Comparison of ENCODE assay signal across 13 mouse cellular contexts in genomic region chr8:22260091-22260722, GRCm38 (mm10). TPM values are rescaled to one million over a fixed set of nuclear protein-coding genes. Genes with fewer than 3 reads are reported as not detected.
DNase-seq lines count a peak whose midpoint lies in the region; ATAC-seq and TF ChIP-seq lines count a peak whose summit lies in the region.
"Had no signal": no experiment of that assay in that cellular context is flagged by ENCODE, and none has a peak within 500 bp of the region (broad histone marks: within the 10 kb centered on the region; RNA-seq: fewer than 3 reads in every experiment).

No protein-coding gene starts in this region.

- intact Hi-C loops in heart, postnatal 25 days (cut with DNase I): no loop called here

- no peaks in the 10 kb centered on the region for H3K9me3 ChIP-seq in heart, embryonic 13.5 days
- no peaks in the 10 kb centered on the region; the same call in 1 of the 2 replicates for H3K9me3 ChIP-seq in lung, embryonic 16.5 days (ENCODE audit: control insufficient read depth, low read length)

- H3K27me3 ChIP-seq in heart, embryonic 13.5 days (replicated peaks): no peaks in the 10 kb centered on the region
- H3K27me3 ChIP-seq in lung, embryonic 16.5 days (ENCODE audit: control insufficient read depth, insufficient read depth, low read depth, low read length): no peaks in the 10 kb centered on the region
- H3K27me3 ChIP-seq in thymus, adult 2 months (ENCODE audit: control insufficient read depth, insufficient read depth, low read length): no peaks in the 10 kb centered on the region

- H3K4me1 ChIP-seq in heart, embryonic 13.5 days: peaks cover 18% of the 10 kb centered on the region
- H3K4me1 ChIP-seq in lung, embryonic 16.5 days (replicated peaks; ENCODE audit: control insufficient read depth, insufficient read depth, low read length): no peaks in the 10 kb centered on the region; the same call in 1 of the 2 replicates
- no peaks in the 10 kb centered on the region for H3K4me1 ChIP-seq in thymus, adult 2 months (replicated peaks; ENCODE audit: control insufficient read depth, insufficient read depth, low read length)

- no peak for TF ChIP-seq CTCF in thymus, adult 2 months (IDR thresholded peaks at IDR 0.05; ENCODE audit: borderline replicate concordance, control insufficient read depth, extremely low read depth, insufficient read depth, low read length, poor library complexity)

- no peak for TF ChIP-seq POLR2A in thymus, adult 2 months (IDR thresholded peaks at IDR 0.05; ENCODE audit: control insufficient read depth, extremely low read depth, insufficient read depth, low read length, poor library complexity)

- ATAC-seq in heart, embryonic 13.5 days (ENCODE audit: extremely low read depth, insufficient number of reproducible peaks, low FRiP score, low TSS enrichment): no peak
- peak; percentile 43 for ATAC-seq in lung, embryonic 16.5 days (ENCODE audit: low read depth)

- no peak overlapping the region for H3K4me3 ChIP-seq in heart, embryonic 13.5 days
- no peak overlapping the region for H3K4me3 ChIP-seq in lung, embryonic 16.5 days (ENCODE audit: low read length)
- H3K4me3 ChIP-seq in thymus, adult 2 months (ENCODE audit: control insufficient read depth, insufficient read depth, low read length): no peak overlapping the region

- H3K4me2 ChIP-seq in heart, embryonic 13.5 days: peak overlapping the region; percentile 26; the same call in 1 of the 2 replicates
- H3K4me2 ChIP-seq in lung, embryonic 16.5 days (ENCODE audit: low read depth, low read length): no peak overlapping the region
- H3K4me2 ChIP-seq: midbrain, embryonic 11.5 days had no signal

- peaks cover 18% of the 10 kb centered on the region for H3K36me3 ChIP-seq in heart, embryonic 13.5 days
- H3K36me3 ChIP-seq in lung, embryonic 16.5 days (ENCODE audit: control insufficient read depth, insufficient read depth, low read length): no peaks in the 10 kb centered on the region; the same call in 1 of the 2 replicates
- H3K36me3 ChIP-seq in thymus, adult 2 months (ENCODE audit: control insufficient read depth, insufficient read depth, low read length): no peaks in the 10 kb centered on the region

- peak overlapping the region; percentile 36; the same call in 1 of the 2 replicates for H3K27ac ChIP-seq in heart, embryonic 13.5 days (replicated peaks)
- peak overlapping the region; percentile 38; the same call in 1 of the 2 replicates for H3K27ac ChIP-seq in lung, embryonic 16.5 days (ENCODE audit: low read length)
- no peak overlapping the region for H3K27ac ChIP-seq in thymus, adult 2 months (ENCODE audit: control insufficient read depth, insufficient read depth, low read length)

- DNase-seq in heart, adult 11 months: peak; percentile 92
- DNase-seq in heart, postnatal 25 days (ENCODE audit: low spot score): no peak
- DNase-seq in R1 (ENCODE audit: low read depth, low spot score): peak; percentile 32
- DNase-seq in thymus, adult 2 months: no peak
- no peak for DNase-seq in frontal cortex, adult 2 months (ENCODE audit: extremely low spot score in 1 of 2, low spot score in 1 of 2)
- no peak for DNase-seq in cerebellum, postnatal 10 days
- DNase-seq: right cerebral cortex, postnatal 4 days had no signal

- WGBS in heart, embryonic 13.5 days: 15% methylated on average over 9 of the region's 9 CpGs
- 14% methylated on average over 9 of the region's 9 CpGs for WGBS in lung, embryonic 16.5 days
- 79% methylated on average over 9 of the region's 9 CpGs for WGBS in thymus, adult 2 months

- no peak overlapping the region for H3K9ac ChIP-seq in heart, embryonic 13.5 days
- no peak overlapping the region for H3K9ac ChIP-seq in lung, embryonic 16.5 days (ENCODE audit: low read length)

RNA-seq across cellular contexts. Expression of gene Tpte, which starts 23.0 kb away (rescaled TPM):
- not detected for total RNA-seq in heart, postnatal 25 days (2021)
- polyA plus RNA-seq in heart, embryonic 13.5 days (2015; fragmentation: Nextera tagmentation; extraction: Ambion mirVana): not detected in 2 replicates
- polyA plus RNA-seq in lung, embryonic 16.5 days (2015; fragmentation: Nextera tagmentation; extraction: Ambion mirVana): not detected in 2 replicates
- polyA plus RNA-seq in thymus, adult 2 months (2012; rRNA removed): not detected in 2 replicates
- polyA plus RNA-seq in frontal cortex, adult 2 months (2012; rRNA removed): not detected in 2 replicates
- total RNA-seq: left cerebral cortex, postnatal 25 days had no signal
- polyA plus RNA-seq: midbrain, embryonic 11.5 days; neural tube, embryonic 14.5 days; thymus, postnatal 0 days had no signal

RNA-seq across cellular contexts. Expression of gene Thsd1, which starts 33.1 kb away (rescaled TPM):
- total RNA-seq in heart, postnatal 25 days (2021): 1 to 10 TPM; 5.4 to 6.2 TPM
- polyA plus RNA-seq in heart, embryonic 13.5 days (2015; fragmentation: Nextera tagmentation; extraction: Ambion mirVana): 15.0 and 15.3 TPM in 2 replicates
- 34.4 and 35.0 TPM in 2 replicates for polyA plus RNA-seq in lung, embryonic 16.5 days (2015; fragmentation: Nextera tagmentation; extraction: Ambion mirVana)
- 1.8 and 2.1 TPM in 2 replicates for polyA plus RNA-seq in thymus, adult 2 months (2012; rRNA removed)
- polyA plus RNA-seq in frontal cortex, adult 2 months (2012; rRNA removed): 5.6 and 5.8 TPM in 2 replicates

Comparison
In these comparisons a context has a peak if more than half of its experiments do, and no peak if none do; other contexts are left out.
1. DNase-seq: peak in heart, adult 11 months (single experiment) and R1 (single experiment); none in heart, postnatal 25 days (single experiment), thymus, adult 2 months (single experiment), frontal cortex, adult 2 months (0 of 2) and cerebellum, postnatal 10 days (0 of 2).